Mouse (Mus musculus): Measurements from ENCODE around the gene Hectd4. TPM values are rescaled to one million over a fixed set of nuclear protein-coding genes. Genes with fewer than 3 reads are reported as not detected.
"Not testable (repeated sequence)": the region's sequence is repeated elsewhere in the genome, so short reads cannot be mapped to it uniquely, and the experiment has no call there.

Hectd4 gene
- total and polyA plus RNA-seq, 3 experiments, result 2.1 to 7.8 (median 6.0) TPM

DNA sequence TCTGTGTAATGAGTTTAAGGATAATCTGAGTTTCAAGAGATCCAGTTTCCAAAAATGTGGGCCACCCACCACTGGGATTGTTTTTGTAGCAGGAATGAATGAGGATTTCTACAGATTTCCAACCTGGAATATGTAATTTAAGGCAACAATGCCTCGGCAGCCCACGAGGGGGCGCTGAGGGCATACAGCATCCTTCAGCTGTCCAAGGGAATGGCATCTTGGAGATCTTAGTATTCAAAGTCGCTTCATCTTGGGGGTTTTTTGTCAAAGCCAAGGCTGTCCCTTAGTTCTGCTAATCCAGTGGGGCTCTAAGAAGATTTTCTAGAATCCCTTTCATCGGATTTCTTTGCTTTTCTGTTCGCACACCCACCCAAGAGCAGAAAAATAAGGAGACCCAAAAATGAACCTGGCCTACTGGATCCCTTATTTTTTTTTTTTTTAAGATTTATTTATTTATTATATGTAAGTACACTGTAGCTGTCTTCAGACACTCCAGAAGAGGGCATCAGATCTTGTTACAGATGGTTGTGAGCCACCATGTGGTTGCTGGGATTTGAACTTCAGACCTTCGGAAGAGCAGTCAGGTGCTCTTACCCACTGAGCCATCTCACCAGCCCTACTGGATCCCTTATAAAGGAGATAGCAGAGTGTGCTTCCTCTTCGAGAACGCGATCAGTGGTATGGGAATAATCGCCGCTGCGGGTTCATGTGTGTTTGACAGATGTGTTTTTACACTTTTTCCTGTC lies 4.5 kb upstream of the Hectd4 start:
- TF ChIP-seq SMC3 (IDR thresholded peaks at IDR 0.05; ENCODE audit: low read depth, low read length), result peak; percentile 90
- TF ChIP-seq CTCF (conservative IDR thresholded peaks at IDR 0.05 in 1 of 2, IDR thresholded peaks at IDR 0.05 in 1 of 2; ENCODE audit: low read depth in 2 of 2, low read length in 2 of 2), result peak; percentile 91 to 93
- TF ChIP-seq RAD21 (IDR thresholded peaks at IDR 0.05; ENCODE audit: low read depth, low read length), result peak; percentile 95
- TF ChIP-seq E2F4 (IDR thresholded peaks at IDR 0.05; ENCODE audit: insufficient replicate concordance, low read depth, low read length), result no peak
- no peak for TF ChIP-seq TCF12 (IDR thresholded peaks at IDR 0.05; ENCODE audit: low read depth, low read length)
- TF ChIP-seq MYC (IDR thresholded peaks at IDR 0.05; ENCODE audit: low read depth, low read length), result no peak
- peak; percentile 42; the same call in 1 of the 2 replicates for TF ChIP-seq ZNF384 (IDR thresholded peaks at IDR 0.05; ENCODE audit: low read depth, low read length)
- peak; percentile 65; the same call in 1 of the 2 replicates for TF ChIP-seq TBP (conservative IDR thresholded peaks at IDR 0.05; ENCODE audit: low read depth, low read length)
- TF ChIP-seq RCOR1 (conservative IDR thresholded peaks at IDR 0.05; ENCODE audit: low read depth, low read length), result no peak
- 0 out of 2 replicates have a peak, but pooled peaks have one; percentile 15 for TF ChIP-seq NELFE (IDR thresholded peaks at IDR 0.05; ENCODE audit: low read depth, low read length)
- no peak for TF ChIP-seq CHD2 (IDR thresholded peaks at IDR 0.05; ENCODE audit: low read length)
- no peak for TF ChIP-seq NRF1 (IDR thresholded peaks at IDR 0.05; ENCODE audit: low read depth, low read length)
- no peak for TF ChIP-seq ZMIZ1 (IDR thresholded peaks at IDR 0.05; ENCODE audit: low read depth, low read length)
- TF ChIP-seq ZC3H11A (IDR thresholded peaks at IDR 0.05; ENCODE audit: low read depth, low read length), result peak; percentile 69
- H3K27me3 ChIP-seq (replicated peaks), result no peaks in the 10 kb centered on the region
- dilution Hi-C loops (cut with MboI; ENCODE audit: extremely low pct_ligation_motif_present, extremely low pct_unique_long_range_greater_than_20kb, low sequenced_read_pairs) (no loop called here), in situ Hi-C loops (cut with MboI; ENCODE audit: low pct_ligation_motif_present, low pct_unique_long_range_greater_than_20kb, low sequenced_read_pairs) (no loop called here)
- H3K36me3 ChIP-seq (replicated peaks in 1 of 2; ENCODE audit: control insufficient read depth in 1 of 2, insufficient read depth in 1 of 2, low read length in 1 of 2), result peaks cover 21 to 35% of the 10 kb centered on the region in 2 experiments
- no peak overlapping the region for H3K4me2 ChIP-seq (ENCODE audit: insufficient read depth, low read depth, poor library complexity, severe bottlenecking)
- H3K9me3 ChIP-seq (replicated peaks; ENCODE audit: low read length), result peaks cover 6% of the 10 kb centered on the region
- no peak overlapping the region for H3K27ac ChIP-seq (ENCODE audit: insufficient read depth, low read depth)
- peaks cover 0 to 15% of the 10 kb centered on the region in 2 experiments; a peak in 2 of 4 replicates for H3K4me1 ChIP-seq (ENCODE audit: control insufficient read depth in 1 of 2, insufficient read depth in 2 of 2)
- DNase-seq (ENCODE audit: extremely low read depth), result peak; percentile 65
- no peaks in the 10 kb centered on the region for H3K79me2 ChIP-seq (replicated peaks; ENCODE audit: control insufficient read depth, extremely low read depth, insufficient read depth, poor library complexity, severe bottlenecking)
- no peak overlapping the region for H3K4me3 ChIP-seq (replicated peaks in 1 of 3; ENCODE audit: low read depth in 2 of 3, low read length in 2 of 3, poor library complexity in 1 of 3)
- no peak overlapping the region for H3K9ac ChIP-seq (ENCODE audit: insufficient read depth, low read depth)

DNA sequence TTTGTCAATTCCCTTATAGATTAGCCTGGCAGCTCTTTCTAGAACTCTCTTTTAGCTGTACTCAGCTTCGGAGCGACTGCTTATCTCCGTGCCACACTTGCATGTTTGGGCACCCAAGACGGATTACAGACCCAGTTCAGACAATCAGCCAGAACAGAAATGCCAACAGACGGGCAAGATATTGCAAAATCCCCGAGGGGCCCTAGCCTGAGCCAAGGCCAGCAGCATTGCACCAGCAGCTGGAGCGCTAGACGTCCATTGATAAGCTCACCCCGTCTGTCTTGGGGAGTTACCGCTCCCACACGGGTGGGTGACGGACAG lies 3.9 kb upstream of the Hectd4 start:
- in situ Hi-C loops (cut with MboI; ENCODE audit: low pct_ligation_motif_present, low pct_unique_long_range_greater_than_20kb, low sequenced_read_pairs), result no loop called here
- peaks cover 16 to 29% of the 10 kb centered on the region in 2 experiments for H3K36me3 ChIP-seq (replicated peaks in 1 of 2; ENCODE audit: control insufficient read depth in 1 of 2, insufficient read depth in 1 of 2, low read length in 1 of 2)
- peaks cover 6% of the 10 kb centered on the region for H3K9me3 ChIP-seq (replicated peaks; ENCODE audit: low read length)
- dilution Hi-C loops (cut with MboI; ENCODE audit: extremely low pct_ligation_motif_present, extremely low pct_unique_long_range_greater_than_20kb, low sequenced_read_pairs), result no loop called here
- no peaks in the 10 kb centered on the region for H3K27me3 ChIP-seq (replicated peaks)
- TF ChIP-seq BHLHE40 (IDR thresholded peaks at IDR 0.05; ENCODE audit: low read depth, low read length) (no peak), JUN (IDR thresholded peaks at IDR 0.05; ENCODE audit: insufficient read depth, low read depth, low read length) (no peak), SMC3 (IDR thresholded peaks at IDR 0.05; ENCODE audit: low read depth, low read length) (no peak), ZMIZ1 (IDR thresholded peaks at IDR 0.05; ENCODE audit: low read depth, low read length) (no peak), GABPA (IDR thresholded peaks at IDR 0.05; ENCODE audit: insufficient replicate concordance, low read depth, low read length) (no peak), SIN3A (IDR thresholded peaks at IDR 0.05; ENCODE audit: low read length) (no peak), ZKSCAN1 (IDR thresholded peaks at IDR 0.05; ENCODE audit: borderline replicate concordance, low read depth, low read length) (no peak)
- H3K4me3 ChIP-seq (replicated peaks in 1 of 3; ENCODE audit: low read depth in 2 of 3, low read length in 2 of 3, poor library complexity in 1 of 3), result no peak overlapping the region
- H3K27ac ChIP-seq (ENCODE audit: insufficient read depth, low read depth), result no peak overlapping the region
- peaks cover under 1% of the 10 kb centered on the region for H3K79me2 ChIP-seq (replicated peaks; ENCODE audit: control insufficient read depth, extremely low read depth, insufficient read depth, poor library complexity, severe bottlenecking)
- no peak overlapping the region for H3K4me2 ChIP-seq (ENCODE audit: insufficient read depth, low read depth, poor library complexity, severe bottlenecking)
- peaks cover 0 to 15% of the 10 kb centered on the region in 2 experiments; a peak in 2 of 4 replicates for H3K4me1 ChIP-seq (ENCODE audit: control insufficient read depth in 1 of 2, insufficient read depth in 2 of 2)
- no peak overlapping the region for H3K9ac ChIP-seq (ENCODE audit: insufficient read depth, low read depth)
- no peak for DNase-seq (ENCODE audit: extremely low read depth)

GRCm38 (mm10) chr5:121216584-121217312 lies 3.3 kb upstream of the Hectd4 start:
- H3K27me3 ChIP-seq (replicated peaks); H3K27ac ChIP-seq (ENCODE audit: insufficient read depth, low read depth); dilution Hi-C loops (cut with MboI; ENCODE audit: extremely low pct_ligation_motif_present, extremely low pct_unique_long_range_greater_than_20kb, low sequenced_read_pairs); H3K4me3 ChIP-seq (replicated peaks in 1 of 3; ENCODE audit: low read depth in 2 of 3, low read length in 2 of 3, poor library complexity in 1 of 3); DNase-seq (ENCODE audit: extremely low read depth); H3K9ac ChIP-seq (ENCODE audit: insufficient read depth, low read depth); in situ Hi-C loops (cut with MboI; ENCODE audit: low pct_ligation_motif_present, low pct_unique_long_range_greater_than_20kb, low sequenced_read_pairs); H3K9me3 ChIP-seq (replicated peaks; ENCODE audit: low read length); H3K79me2 ChIP-seq (replicated peaks; ENCODE audit: control insufficient read depth, extremely low read depth, insufficient read depth, poor library complexity, severe bottlenecking); H3K4me2 ChIP-seq (ENCODE audit: insufficient read depth, low read depth, poor library complexity, severe bottlenecking): not testable (repeated sequence)
- H3K4me1 ChIP-seq (ENCODE audit: control insufficient read depth in 1 of 2, insufficient read depth in 2 of 2), result peaks cover 0 to 20% of the 10 kb centered on the region in 2 experiments; a peak in 2 of 4 replicates
- H3K36me3 ChIP-seq (replicated peaks in 1 of 2; ENCODE audit: control insufficient read depth in 1 of 2, insufficient read depth in 1 of 2, low read length in 1 of 2), result peaks cover 11 to 23% of the 10 kb centered on the region in 2 experiments
